Mouse (Mus musculus) MEL (cell line): ENCODE data around the gene Zfp644. TPM values are rescaled to one million over a fixed set of nuclear protein-coding genes. Genes with fewer than 3 reads are reported as not detected.

Experiments
- DNase-seq: peaks from one replicate; pipeline ENCODE4 v3.0.0; 2011; ENCODE audit warnings: low read depth, low spot score
- H3K27ac ChIP-seq: 2 replicates; pipeline ENCODE4 v1.5.1; 2012; ENCODE audit warnings: low read depth, mild to moderate bottlenecking, control low read depth, low read length, moderate library complexity; ENCODE audit not compliant: control insufficient read depth
- H3K27me3 ChIP-seq, 2 experiments: fragments of 150-350 bp in 1 of 2; sonication (generic) in 1 of 2; 2 replicates each; pipeline ENCODE4 v1.6.1; 2012; ENCODE audit warnings: low read length in 2 of 2, mild to moderate bottlenecking in 2 of 2, improper control_type of control experiment in 1 of 2, moderate library complexity in 1 of 2; ENCODE audit not compliant: insufficient read depth in 2 of 2, control insufficient read depth in 1 of 2
- H3K36me3 ChIP-seq, 2 experiments: 2 replicates each; pipeline ENCODE4 v1.6.1; 2012 to 2014; ENCODE audit warnings: low read length in 2 of 2, improper control_type of control experiment in 1 of 2, inconsistent platforms in 1 of 2, mild to moderate bottlenecking in 1 of 2; ENCODE audit not compliant: insufficient read depth in 2 of 2, control insufficient read depth in 1 of 2
- H3K4me1 ChIP-seq, 2 experiments: fragments of 150-350 bp in 1 of 2; sonication (generic) in 1 of 2; 2 replicates each; pipeline ENCODE4 v1.6.1; 2012; ENCODE audit warnings: low read length in 2 of 2, improper control_type of control experiment in 1 of 2, mild to moderate bottlenecking in 1 of 2; ENCODE audit not compliant: insufficient read depth in 2 of 2, control insufficient read depth in 1 of 2
- H3K4me3 ChIP-seq, 2 experiments: fragments of 150-350 bp in 1 of 2; sonication (generic) in 1 of 2; 2 replicates each; pipeline ENCODE4 v1.5.1; 2012; ENCODE audit warnings: low read depth in 2 of 2, low read length in 2 of 2, mild to moderate bottlenecking in 2 of 2, moderate library complexity in 2 of 2, control low read depth in 1 of 2, improper control_type of control experiment in 1 of 2; ENCODE audit not compliant: control insufficient read depth in 1 of 2, insufficient read depth in 1 of 2
- H3K79me2 ChIP-seq: 2 replicates; pipeline ENCODE4 v1.6.1; 2012; ENCODE audit warnings: mild to moderate bottlenecking, low read length, moderate library complexity; ENCODE audit not compliant: control insufficient read depth, poor library complexity, insufficient read depth
- H3K9ac ChIP-seq: 2 replicates; pipeline ENCODE4 v1.6.1; 2012; ENCODE audit warnings: low read depth, mild to moderate bottlenecking, control low read depth, low read length, moderate library complexity; ENCODE audit not compliant: control insufficient read depth, poor library complexity, severe bottlenecking
- H3K9me3 ChIP-seq: fragments of 150-350 bp; sonication (generic); replicated peaks from 2 replicates; pipeline ENCODE4 v1.6.1; 2012; ENCODE audit warnings: mild to moderate bottlenecking, low read length, improper control_type of control experiment, moderate library complexity; ENCODE audit not compliant: insufficient read depth
- ELF1 ChIP-seq: IDR thresholded peaks from 2 replicates; pipeline ENCODE4 v1.6.1; 2014; ENCODE audit warnings: low read depth, mild to moderate bottlenecking, inconsistent platforms, low read length, improper control_type of control experiment, moderate library complexity
- EP300 ChIP-seq, 2 experiments: IDR thresholded peaks; 2 replicates each; pipeline ENCODE4 v1.6.1; 2011; ENCODE audit warnings: improper control_type of control experiment in 2 of 2, low read length in 2 of 2, low read depth in 1 of 2, mild to moderate bottlenecking in 1 of 2
- GABPA ChIP-seq: IDR thresholded peaks from 2 replicates; pipeline ENCODE4 v1.6.1; 2012; ENCODE audit warnings: low read depth, mild to moderate bottlenecking, inconsistent platforms, low read length, improper control_type of control experiment, moderate library complexity
- KAT2A ChIP-seq: conservative IDR thresholded peaks from 2 replicates; pipeline ENCODE4 v1.6.1; 2012; ENCODE audit warnings: low read depth, low read length, improper control_type of control experiment, inconsistent platforms
- MAFK ChIP-seq: IDR thresholded peaks from 2 replicates; pipeline ENCODE4 v1.6.1; 2011; ENCODE audit warnings: low read depth, mild to moderate bottlenecking, low read length, improper control_type of control experiment, borderline replicate concordance
- MAX ChIP-seq: IDR thresholded peaks from 2 replicates; pipeline ENCODE4 v1.6.1; 2011; ENCODE audit warnings: low read length, improper control_type of control experiment
- MAZ ChIP-seq: IDR thresholded peaks from 2 replicates; pipeline ENCODE4 v1.6.1; 2012; ENCODE audit warnings: low read depth, mild to moderate bottlenecking, inconsistent platforms, low read length, improper control_type of control experiment
- MXI1 ChIP-seq: IDR thresholded peaks from 2 replicates; pipeline ENCODE4 v1.6.1; 2011; ENCODE audit warnings: mild to moderate bottlenecking, low read depth, low read length, improper control_type of control experiment
- MYB ChIP-seq: IDR thresholded peaks from 2 replicates; pipeline ENCODE4 v1.6.1; 2011; ENCODE audit warnings: mild to moderate bottlenecking, low read depth, low read length, improper control_type of control experiment
- MYC ChIP-seq: IDR thresholded peaks from 2 replicates; pipeline ENCODE4 v1.6.1; 2011; ENCODE audit warnings: low read depth, mild to moderate bottlenecking, low read length, improper control_type of control experiment, moderate library complexity
- NELFE ChIP-seq: IDR thresholded peaks from 2 replicates; pipeline ENCODE4 v1.6.1; 2011; ENCODE audit warnings: low read depth, low read length, improper control_type of control experiment
- NRF1 ChIP-seq: IDR thresholded peaks from 2 replicates; pipeline ENCODE4 v1.6.1; 2014; ENCODE audit warnings: low read depth, mild to moderate bottlenecking, inconsistent platforms, low read length, improper control_type of control experiment, moderate library complexity; ENCODE audit not compliant: poor library complexity, insufficient read depth, severe bottlenecking
- POLR2A ChIP-seq, 2 experiments: IDR thresholded peaks; 2 replicates each; pipeline ENCODE4 v1.6.1; 2011 to 2012; ENCODE audit warnings: low read length in 2 of 2, mild to moderate bottlenecking in 2 of 2, control low read depth in 1 of 2, improper control_type of control experiment in 1 of 2, low read depth in 1 of 2, moderate library complexity in 1 of 2; ENCODE audit not compliant: control insufficient read depth in 1 of 2, insufficient read depth in 1 of 2, poor library complexity in 1 of 2
- POLR2AphosphoS2 ChIP-seq: IDR thresholded peaks from 2 replicates; pipeline ENCODE4 v1.6.1; 2011; ENCODE audit warnings: low read length, improper control_type of control experiment
- RAD21 ChIP-seq: IDR thresholded peaks from 2 replicates; pipeline ENCODE4 v1.6.1; 2011; ENCODE audit warnings: mild to moderate bottlenecking, low read depth, low read length, improper control_type of control experiment
- RCOR1 ChIP-seq: IDR thresholded peaks from 2 replicates; pipeline ENCODE4 v1.6.1; 2012; ENCODE audit warnings: low read depth, mild to moderate bottlenecking, inconsistent platforms, low read length, improper control_type of control experiment
- SIN3A ChIP-seq: IDR thresholded peaks from 2 replicates; pipeline ENCODE4 v1.6.1; 2012; ENCODE audit warnings: low read length, improper control_type of control experiment, inconsistent platforms
- SMC3 ChIP-seq: IDR thresholded peaks from 2 replicates; pipeline ENCODE4 v1.6.1; 2011; ENCODE audit warnings: low read depth, low read length, improper control_type of control experiment
- TAL1 ChIP-seq: IDR thresholded peaks from 2 replicates; pipeline ENCODE4 v1.6.1; 2012; ENCODE audit warnings: mild to moderate bottlenecking, inconsistent platforms, low read length, moderate library complexity, mixed read lengths
- UBTF ChIP-seq: IDR thresholded peaks from 2 replicates; pipeline ENCODE4 v1.6.1; 2012; ENCODE audit warnings: low read depth, mild to moderate bottlenecking, inconsistent platforms, low read length, improper control_type of control experiment, moderate library complexity, borderline replicate concordance; ENCODE audit not compliant: insufficient read depth
- USF1 ChIP-seq: IDR thresholded peaks from 2 replicates; pipeline ENCODE4 v1.6.1; 2014; ENCODE audit warnings: low read depth, mild to moderate bottlenecking, inconsistent platforms, low read length, improper control_type of control experiment, moderate library complexity
- ZC3H11A ChIP-seq: IDR thresholded peaks from 2 replicates; pipeline ENCODE4 v1.6.1; 2012; ENCODE audit warnings: low read depth, mild to moderate bottlenecking, inconsistent platforms, low read length, improper control_type of control experiment
- ZKSCAN1 ChIP-seq: IDR thresholded peaks from 2 replicates; pipeline ENCODE4 v1.6.1; 2012; ENCODE audit warnings: low read depth, mild to moderate bottlenecking, inconsistent platforms, low read length, improper control_type of control experiment, moderate library complexity
- ZMIZ1 ChIP-seq: IDR thresholded peaks from 2 replicates; pipeline ENCODE4 v1.6.1; 2012; ENCODE audit warnings: low read depth, mild to moderate bottlenecking, inconsistent platforms, low read length, improper control_type of control experiment, moderate library complexity
- ZNF384 ChIP-seq: IDR thresholded peaks from 2 replicates; pipeline ENCODE4 v1.6.1; 2012; ENCODE audit warnings: low read depth, mild to moderate bottlenecking, inconsistent platforms, low read length, improper control_type of control experiment
- polyA plus RNA-seq, 2 experiments: library from polyadenylated mRNA; stranded (reverse) in 1 of 2; unstranded in 1 of 2; fragments of >175 nt in 1 of 2; fragments of >200 nt in 1 of 2; gene quantifications; 2 replicates each; pipeline versions ENCODE4 v1.2.1 to v1.2.4; 2012; ENCODE audit warnings: low replicate concordance in 2 of 2, low read depth in 1 of 2; ENCODE audit not compliant: insufficient read length in 2 of 2, insufficient read depth in 1 of 2, missing spikeins in 1 of 2
- total RNA-seq: library from RNA; depleted of rRNA; stranded (reverse); fragments of 300-350 nt; gene quantifications from 2 replicates; pipeline ENCODE4 v1.2.3, GENCODE M21; 2012

The Zfp644 gene
- total and polyA plus RNA-seq, 3 experiments, result 23.4 to 72.3 (median 34.4) TPM

DNA sequence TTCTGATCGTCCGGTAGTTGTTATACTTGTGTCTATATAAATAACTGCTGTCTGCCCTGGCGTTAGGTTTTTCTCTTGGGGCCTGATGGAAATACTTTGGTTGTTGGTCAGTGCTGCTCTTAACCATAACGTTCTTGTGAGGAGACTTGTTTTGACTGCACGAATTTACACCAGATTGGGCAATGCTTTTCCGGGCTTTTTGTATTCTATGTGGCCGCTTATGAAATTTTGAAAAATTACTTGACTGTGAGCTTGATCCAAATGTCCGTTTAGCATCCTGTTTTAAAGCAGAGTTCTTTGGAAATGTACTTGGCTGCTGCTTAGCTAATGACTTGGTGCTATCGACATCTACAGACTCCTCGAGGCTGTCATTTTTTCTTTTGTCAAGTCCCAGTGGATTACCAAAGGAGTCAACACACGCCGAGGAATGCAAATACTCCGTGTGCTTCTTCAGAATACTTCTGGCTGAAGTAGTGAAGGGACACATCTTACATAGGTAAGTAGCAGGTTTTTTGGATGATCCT is 60.6 kb downstream of the Zfp644 start:
- no peak overlapping the region for H3K27ac ChIP-seq
- H3K4me1 ChIP-seq, result peaks cover 5 to 8% of the 10 kb centered on the region in 2 experiments
- H3K4me3 ChIP-seq, result no peak overlapping the region
- H3K36me3 ChIP-seq, result peaks cover 9 to 13% of the 10 kb centered on the region in 2 experiments
- H3K9me3 ChIP-seq, result no peaks in the 10 kb centered on the region
- H3K79me2 ChIP-seq, result peaks cover 5% of the 10 kb centered on the region
- H3K9ac ChIP-seq, result no peak overlapping the region
- DNase-seq, result no peak
- H3K27me3 ChIP-seq, result no peaks in the 10 kb centered on the region
- TF ChIP-seq ZNF384 (no peak), MXI1 (no peak), KAT2A (no peak), MAZ (no peak), TAL1 (no peak), ZMIZ1 (no peak), RCOR1 (no peak), MYB (no peak), EP300 (IDR thresholded peaks at IDR 0.05; ENCODE audit: low read depth in 1 of 2, low read length in 2 of 2) (no peak), ZC3H11A (no peak), SMC3 (no peak), ZKSCAN1 (no peak), GABPA (no peak), MAFK (no peak), NRF1 (no peak), SIN3A (no peak)

DNA sequence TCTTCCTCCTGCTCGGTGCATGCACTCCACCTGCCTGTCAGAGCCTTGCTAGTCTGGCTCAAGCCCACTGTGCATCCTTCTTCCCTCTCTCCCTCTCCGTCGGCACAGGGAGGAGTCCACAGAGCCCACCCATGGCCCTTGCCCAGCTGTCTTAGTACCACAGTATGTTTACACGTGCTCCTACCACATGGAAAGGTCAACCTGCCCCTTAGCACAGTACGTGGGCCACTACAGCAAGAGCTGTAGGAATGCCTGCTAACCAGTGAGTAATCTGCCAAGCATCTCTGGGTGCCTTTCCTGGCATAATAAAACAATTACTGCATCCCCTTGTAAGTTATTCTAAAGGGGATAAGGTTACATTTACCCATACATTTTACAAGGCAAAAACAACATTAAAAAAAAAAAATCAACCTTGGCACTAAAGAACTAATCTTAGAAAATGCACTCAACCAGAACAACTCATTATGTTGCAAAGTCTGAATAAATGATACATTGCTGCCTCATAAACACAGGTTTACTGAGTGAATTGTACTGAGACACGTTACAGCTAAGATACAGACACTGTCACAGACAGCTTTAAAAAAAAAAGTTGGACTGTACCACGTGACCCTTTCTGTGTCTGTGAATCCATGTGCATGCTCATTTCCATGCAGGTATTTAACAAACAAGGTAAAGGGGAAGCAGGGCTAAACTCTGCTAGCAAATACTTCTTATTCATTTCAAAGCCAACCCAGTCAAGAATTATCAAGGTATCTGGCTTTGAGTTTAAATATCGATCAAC is 68.5 kb downstream of the Zfp644 start:
- Histone ChIP-seq H3K4me3 (no peak overlapping the region), H3K27ac (no peak overlapping the region), H3K9me3 (no peaks in the 10 kb centered on the region), H3K36me3 (peaks cover 0 to 4% of the 10 kb centered on the region in 2 experiments; a peak in 2 of 4 replicates), H3K4me1 (no peaks in the 10 kb centered on the region), H3K79me2 (no peaks in the 10 kb centered on the region), H3K27me3 (no peaks in the 10 kb centered on the region), H3K9ac (no peak overlapping the region)
- no peak for DNase-seq
- TF ChIP-seq NELFE (no peak), POLR2A (IDR thresholded peaks at IDR 0.05; ENCODE audit: control insufficient read depth in 1 of 2, insufficient read depth in 1 of 2, low read depth in 1 of 2, low read length in 2 of 2, poor library complexity in 1 of 2) (no peak), MXI1 (no peak), MYC (no peak), ZKSCAN1 (no peak), UBTF (no peak), MAX (no peak), GABPA (no peak), USF1 (no peak), POLR2AphosphoS2 (no peak), RAD21 (no peak), ELF1 (no peak)
